Mouse (Mus musculus) forebrain, postnatal 0 days (tissue): ENCODE measurements at regions not wholly inside any gene's neighbourhood (a gene's known extent, or its start where the extent isn't known, plus 50 kb on each side); places are given as distances from the start of the nearest gene placed in this dataset.

Experiments used
- ATAC-seq: fragments of 200-750 bp; cut with Nextera tagmentation; 2 replicates; pipeline ENCODE4 v1.8.0; 2017; ENCODE audit warnings: mild to moderate bottlenecking, moderate library complexity
- DNase-seq: peaks from one replicate; pipeline ENCODE4 v3.0.0-alpha.2; 2015
- H3K27ac ChIP-seq: fragments of 300-500 bp; sonication (generic); 2 replicates; pipeline ENCODE4 v1.5.1; 2014; ENCODE audit warnings: low read depth, mild to moderate bottlenecking, antibody characterized with exemption, low read length, moderate library complexity, mixed read lengths
- H3K27me3 ChIP-seq: fragments of 300-500 bp; sonication (generic); 2 replicates; pipeline ENCODE4 v1.6.1; 2014; ENCODE audit warnings: mild to moderate bottlenecking, low read length, mixed read lengths; ENCODE audit not compliant: insufficient read depth
- H3K36me3 ChIP-seq: fragments of 300-500 bp; sonication (generic); 2 replicates; pipeline ENCODE4 v1.6.1; 2014; ENCODE audit warnings: mild to moderate bottlenecking, moderate library complexity; ENCODE audit not compliant: insufficient read depth
- H3K4me1 ChIP-seq: fragments of 300-500 bp; sonication (generic); 2 replicates; pipeline ENCODE4 v1.6.1; 2014; ENCODE audit warnings: antibody characterized with exemption; ENCODE audit not compliant: insufficient read depth
- H3K4me2 ChIP-seq: fragments of 300-500 bp; sonication (generic); 2 replicates; pipeline ENCODE4 v1.6.1; 2014; ENCODE audit warnings: low read depth, mild to moderate bottlenecking, moderate library complexity
- H3K4me3 ChIP-seq: fragments of 300-500 bp; sonication (generic); 2 replicates; pipeline ENCODE4 v1.5.1; 2014; ENCODE audit warnings: low read depth, low read length, mixed read lengths
- H3K9ac ChIP-seq: fragments of 300-500 bp; sonication (generic); 2 replicates; pipeline ENCODE4 v1.6.1; 2014; ENCODE audit warnings: mild to moderate bottlenecking
- H3K9me3 ChIP-seq: fragments of 300-500 bp; sonication (generic); 2 replicates; pipeline ENCODE4 v1.6.1; 2016; ENCODE audit warnings: low read length
- CTCF ChIP-seq: sonication (generic); IDR thresholded peaks from 2 replicates; pipeline ENCODE4 v1.5.1; 2016; ENCODE audit warnings: antibody characterized with exemption, control low read depth, low read depth
- WGBS: fragments of 180-500 bp; shearing (Covaris S2); extraction: QIAGEN DNeasy Blood & Tissue Kit; methylation state at CpG from one replicate; pipeline ENCODE4 v1.1.7; 2014; 5-methylcytosine and 5-hydroxymethylcytosine counted together

DNA sequence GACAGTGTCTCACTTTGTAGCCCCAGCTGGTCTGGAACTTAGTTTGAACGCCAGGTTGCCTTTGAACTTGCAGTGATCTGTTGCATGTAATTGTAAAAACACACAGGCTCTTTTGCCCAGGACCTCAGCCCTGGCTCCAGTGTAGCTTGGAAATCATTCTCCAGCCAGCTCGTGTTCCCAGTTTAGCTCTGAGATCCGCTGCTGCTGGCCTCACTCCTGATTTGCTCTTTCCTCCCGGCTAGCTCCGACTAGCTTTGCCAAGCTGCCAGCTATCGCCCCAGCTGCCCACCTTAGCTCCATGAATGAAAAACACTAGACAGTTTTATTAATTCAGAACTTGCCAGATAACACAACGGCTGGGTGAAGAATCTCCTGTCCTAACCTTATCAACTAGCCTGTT lies 50.7 kb upstream of the Jmy start:
- no peak overlapping the region for H3K4me2 ChIP-seq
- H3K27ac ChIP-seq: no peak overlapping the region
- ATAC-seq (no peak), DNase-seq (no peak)
- no peaks in the 10 kb centered on the region for H3K36me3 ChIP-seq
- WGBS: 58% methylated on average over 7 of the region's 7 CpGs
- H3K4me1 ChIP-seq: no peaks in the 10 kb centered on the region
- H3K9me3 ChIP-seq: no peaks in the 10 kb centered on the region
- H3K4me3 ChIP-seq: no peak overlapping the region
- H3K9ac ChIP-seq: no peak overlapping the region
- no peak for TF ChIP-seq CTCF
- H3K27me3 ChIP-seq: no peaks in the 10 kb centered on the region
